Mouse (Mus musculus): Measurements from ENCODE around the gene Oas1a. TPM values are rescaled to one million over a fixed set of nuclear protein-coding genes. Genes with fewer than 3 reads are reported as not detected.
"Not testable (repeated sequence)": the region's sequence is repeated elsewhere in the genome, so short reads cannot be mapped to it uniquely, and the experiment has no call there.

Oas1a gene
- polyA plus RNA-seq (2015; fragmentation: Nextera tagmentation; extraction: Ambion mirVana): 2.2 and 2.7 TPM in 2 replicates

DNA sequence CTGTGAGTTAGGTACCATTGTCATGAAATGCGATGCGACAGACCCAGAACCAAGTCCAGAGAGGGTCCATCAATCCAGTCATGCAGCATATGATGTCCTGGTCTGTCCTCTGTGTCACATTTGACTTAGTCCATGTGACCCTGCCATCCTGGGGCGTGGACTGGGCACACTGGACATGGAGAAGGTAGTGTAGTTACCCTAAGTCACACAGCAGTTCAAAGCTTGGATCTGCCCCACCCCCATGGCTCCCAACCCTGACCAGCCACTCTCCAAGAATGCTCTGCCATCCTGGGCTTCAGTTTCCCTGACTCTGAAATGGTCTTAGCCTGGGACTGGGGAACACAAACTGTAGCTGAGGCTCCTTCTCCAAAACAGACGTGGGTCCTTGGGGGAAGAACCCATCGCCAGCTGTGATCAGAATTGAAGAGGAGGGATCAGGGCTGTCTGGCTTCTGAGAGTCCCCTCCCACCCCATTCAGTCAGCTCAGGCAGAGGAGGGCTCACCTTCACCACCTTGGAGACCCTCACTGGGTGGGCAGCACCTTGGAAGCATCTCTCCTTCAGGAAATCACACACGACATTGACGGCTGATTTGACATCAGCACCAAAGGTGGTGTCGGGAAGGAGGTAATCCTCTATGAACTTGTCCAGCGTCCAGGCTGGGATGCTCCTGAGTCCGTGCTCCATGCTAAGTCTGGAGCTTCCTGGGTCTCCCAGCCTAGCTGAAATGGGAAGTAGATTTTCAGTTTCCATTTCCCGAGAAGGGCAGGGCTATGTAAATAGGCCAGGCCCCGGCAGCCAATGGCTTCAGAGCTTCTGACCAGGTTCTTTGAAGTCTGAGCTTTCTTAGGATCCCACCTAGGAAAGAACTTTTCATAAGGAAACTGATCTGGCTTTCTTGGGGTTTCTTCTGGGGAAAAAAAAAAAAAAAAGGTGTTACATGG is at the start of gene Oas1a:
Oas1a (minus strand) TSS at position 731 of the 943 bp plus-strand sequence.
- not testable (repeated sequence) for H3K9me3 ChIP-seq (replicated peaks); H3K4me2 ChIP-seq (replicated peaks); H3K36me3 ChIP-seq; H3K9ac ChIP-seq; H3K27ac ChIP-seq (replicated peaks); ATAC-seq (ENCODE audit: insufficient number of reproducible peaks, low FRiP score, low TSS enrichment, low read depth); H3K4me1 ChIP-seq; H3K4me3 ChIP-seq (replicated peaks); H3K27me3 ChIP-seq
- 30% methylated on average over 9 of the region's 12 CpGs for WGBS

DNA sequence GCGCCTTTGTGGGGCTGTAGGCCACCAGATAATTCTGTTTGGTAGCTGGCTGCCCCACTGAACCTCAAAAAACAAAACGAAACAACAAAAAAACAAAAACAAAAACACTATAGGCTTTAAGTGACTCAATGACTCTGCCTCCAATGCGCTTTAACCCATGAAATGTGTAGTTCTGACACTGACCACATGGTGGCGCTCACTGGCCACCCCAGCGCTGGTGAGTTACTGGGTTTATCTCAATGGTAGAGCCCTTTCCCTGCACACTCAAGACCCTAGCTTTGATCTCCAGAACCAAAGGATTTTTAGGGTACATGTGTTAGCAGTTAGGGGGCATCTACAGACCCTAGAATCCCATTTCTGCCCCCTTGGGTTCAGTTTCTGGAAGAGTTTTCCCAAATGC is 46.7 kb upstream of the Oas1a start:
- 17% methylated on average over 5 of the region's 5 CpGs for WGBS
- no peak for ATAC-seq (ENCODE audit: insufficient number of reproducible peaks, low FRiP score, low TSS enrichment, low read depth)
- H3K9ac ChIP-seq: no peak overlapping the region
- no peak overlapping the region for H3K4me2 ChIP-seq (replicated peaks)
- no peaks in the 10 kb centered on the region for H3K27me3 ChIP-seq
- no peaks in the 10 kb centered on the region for H3K9me3 ChIP-seq (replicated peaks)
- H3K4me1 ChIP-seq: no peaks in the 10 kb centered on the region
- H3K27ac ChIP-seq (replicated peaks): no peak overlapping the region
- H3K4me3 ChIP-seq (replicated peaks): no peak overlapping the region
- H3K36me3 ChIP-seq: no peaks in the 10 kb centered on the region

DNA sequence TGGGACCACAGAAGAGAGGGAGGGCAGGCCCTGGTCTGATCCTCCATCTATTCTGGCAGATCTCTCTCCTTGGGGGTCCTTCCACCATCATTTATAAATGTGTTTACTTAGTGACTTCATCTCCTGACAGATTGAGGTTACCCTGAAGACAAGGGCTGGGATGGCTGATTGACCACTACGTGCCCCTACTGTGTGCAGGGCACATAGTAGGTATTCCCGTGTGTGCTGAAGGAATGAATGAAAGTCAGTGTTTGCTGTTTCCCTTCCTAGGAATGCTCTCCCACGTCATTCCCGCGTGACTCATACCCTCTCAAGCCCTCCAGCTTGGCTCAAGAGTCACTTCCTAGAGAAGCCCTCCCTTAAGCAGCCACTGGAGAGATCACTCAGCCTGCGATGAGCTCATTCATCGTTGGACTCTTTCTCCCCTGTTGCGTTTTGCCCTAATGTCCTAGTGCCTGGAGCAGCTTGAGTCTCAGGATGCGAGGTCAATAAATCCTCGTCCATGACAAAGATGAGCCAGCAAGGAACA is 45.0 kb upstream of the Oas1a start:
- Histone ChIP-seq H3K4me3 (replicated peaks) (no peak overlapping the region), H3K36me3 (no peaks in the 10 kb centered on the region), H3K27me3 (no peaks in the 10 kb centered on the region), H3K9ac (no peak overlapping the region), H3K4me2 (replicated peaks) (no peak overlapping the region), H3K9me3 (replicated peaks) (no peaks in the 10 kb centered on the region), H3K4me1 (no peaks in the 10 kb centered on the region), H3K27ac (replicated peaks) (no peak overlapping the region)
- WGBS: 72% methylated on average over 10 of the region's 10 CpGs
- no peak for ATAC-seq (ENCODE audit: insufficient number of reproducible peaks, low FRiP score, low TSS enrichment, low read depth)

DNA sequence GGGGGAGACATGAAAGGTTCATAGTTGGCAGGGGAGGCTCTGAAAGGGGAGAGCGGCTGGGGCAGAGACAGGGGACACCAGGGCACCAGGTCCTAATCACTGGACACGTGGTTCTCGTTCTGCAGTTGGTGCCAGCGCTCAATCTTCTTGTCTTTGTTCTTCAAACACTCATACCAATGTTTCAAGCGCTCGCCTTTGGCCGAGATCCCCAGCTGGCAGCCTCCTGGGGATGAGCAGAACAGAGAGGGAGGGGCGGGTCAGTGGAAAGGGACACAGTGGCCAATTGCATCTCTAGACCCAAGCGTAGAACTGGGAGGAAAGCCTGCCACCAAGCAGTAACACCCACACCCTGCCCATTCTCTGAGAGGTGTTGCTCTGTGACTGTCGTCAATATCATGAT is 34.8 kb upstream of the Oas1a start:
- H3K4me3 ChIP-seq (replicated peaks): no peak overlapping the region
- no peaks in the 10 kb centered on the region for H3K27me3 ChIP-seq
- no peaks in the 10 kb centered on the region for H3K36me3 ChIP-seq
- H3K9me3 ChIP-seq (replicated peaks): 0 out of 2 replicates have a peak, but pooled peaks cover 2% of the 10 kb centered on the region
- ATAC-seq (ENCODE audit: insufficient number of reproducible peaks, low FRiP score, low TSS enrichment, low read depth): no peak
- 58% methylated on average over 10 of the region's 10 CpGs for WGBS
- H3K27ac ChIP-seq (replicated peaks): no peak overlapping the region
- H3K9ac ChIP-seq: no peak overlapping the region
- H3K4me2 ChIP-seq (replicated peaks): no peak overlapping the region
- H3K4me1 ChIP-seq: no peaks in the 10 kb centered on the region

DNA sequence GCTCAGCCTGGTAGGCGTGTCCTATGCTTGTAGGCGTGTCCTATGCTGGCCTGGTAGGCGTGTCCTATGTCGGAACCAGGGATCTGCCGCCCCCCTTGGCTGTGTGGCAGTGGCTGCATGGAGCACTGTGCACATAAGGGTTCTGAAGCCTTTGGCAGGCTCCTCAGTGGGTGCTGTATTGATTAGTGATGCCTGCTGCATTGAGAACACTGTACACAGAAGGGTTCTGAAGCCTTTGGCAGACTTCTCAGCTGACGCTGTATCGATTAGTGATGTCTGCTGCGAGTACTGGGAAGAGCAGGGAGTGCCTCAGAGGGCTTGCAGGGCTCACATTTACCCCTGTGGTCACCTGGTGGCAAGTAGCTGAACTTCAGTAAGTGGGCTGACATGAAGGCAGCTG is 31.3 kb upstream of the Oas1a start:
- no peak overlapping the region for H3K27ac ChIP-seq (replicated peaks)
- H3K4me1 ChIP-seq: no peaks in the 10 kb centered on the region
- H3K9ac ChIP-seq: no peak overlapping the region
- no peaks in the 10 kb centered on the region for H3K27me3 ChIP-seq
- WGBS: 52% methylated on average over 8 of the region's 8 CpGs
- H3K4me2 ChIP-seq (replicated peaks): no peak overlapping the region
- no peaks in the 10 kb centered on the region for H3K36me3 ChIP-seq
- H3K9me3 ChIP-seq (replicated peaks): 0 out of 2 replicates have a peak, but pooled peaks cover 2% of the 10 kb centered on the region
- ATAC-seq (ENCODE audit: insufficient number of reproducible peaks, low FRiP score, low TSS enrichment, low read depth): no peak
- H3K4me3 ChIP-seq (replicated peaks): no peak overlapping the region

DNA sequence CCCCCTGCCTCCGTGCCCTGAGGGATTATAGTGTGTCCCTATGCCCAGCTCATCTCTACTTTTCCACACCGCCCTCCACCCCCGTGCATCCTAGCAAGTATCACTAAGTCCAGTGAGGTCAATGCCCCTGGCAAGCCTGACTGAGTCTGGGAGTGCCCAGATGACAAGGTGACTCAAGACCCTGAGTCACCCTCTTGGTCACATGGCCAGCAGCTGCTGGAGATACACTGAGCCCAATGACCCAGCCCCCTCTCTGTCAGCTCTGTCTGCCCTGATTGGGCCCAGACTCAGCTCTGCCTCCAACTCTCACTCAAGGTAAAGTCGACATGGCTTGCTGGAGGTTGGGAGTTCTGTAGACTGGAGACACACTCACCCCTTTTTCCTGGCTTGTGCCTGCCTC is 30.5 kb upstream of the Oas1a start:
- Histone ChIP-seq H3K4me3 (replicated peaks) (no peak overlapping the region), H3K9me3 (replicated peaks) (0 out of 2 replicates have a peak, but pooled peaks cover 2% of the 10 kb centered on the region), H3K27ac (replicated peaks) (no peak overlapping the region), H3K4me2 (replicated peaks) (no peak overlapping the region), H3K9ac (no peak overlapping the region), H3K36me3 (no peaks in the 10 kb centered on the region), H3K4me1 (no peaks in the 10 kb centered on the region), H3K27me3 (no peaks in the 10 kb centered on the region)
- WGBS: 70% methylated on average over 4 of the region's 4 CpGs
- ATAC-seq (ENCODE audit: insufficient number of reproducible peaks, low FRiP score, low TSS enrichment, low read depth): no peak

DNA sequence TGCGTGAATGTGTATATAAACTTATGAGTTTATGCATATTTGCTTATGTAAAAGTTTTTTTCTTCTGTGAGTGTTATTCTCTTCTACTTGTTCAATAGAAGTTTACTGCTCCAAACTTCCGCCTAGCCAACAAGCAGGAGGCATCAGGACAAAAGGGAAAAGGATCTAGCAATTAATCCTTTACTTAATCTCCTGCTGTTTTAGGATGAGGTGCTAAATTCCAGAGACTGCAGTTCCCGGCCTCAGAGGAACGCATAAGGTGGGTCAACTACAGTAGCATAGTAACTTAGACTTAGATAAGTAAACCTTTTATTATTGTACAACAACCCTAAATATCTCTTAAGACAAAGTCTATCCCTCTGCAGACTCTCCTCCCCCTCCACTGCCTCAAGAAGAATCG is 26.6 kb upstream of the Oas1a start:
- no peak overlapping the region for H3K4me2 ChIP-seq (replicated peaks)
- H3K9ac ChIP-seq: no peak overlapping the region
- 28% methylated on average over 5 of the region's 5 CpGs for WGBS
- no peak overlapping the region for H3K4me3 ChIP-seq (replicated peaks)
- H3K4me1 ChIP-seq: no peaks in the 10 kb centered on the region
- H3K9me3 ChIP-seq (replicated peaks): 0 out of 2 replicates have a peak, but pooled peaks cover 2% of the 10 kb centered on the region
- H3K27ac ChIP-seq (replicated peaks): no peak overlapping the region
- H3K36me3 ChIP-seq: no peaks in the 10 kb centered on the region
- ATAC-seq (ENCODE audit: insufficient number of reproducible peaks, low FRiP score, low TSS enrichment, low read depth): no peak
- H3K27me3 ChIP-seq: no peaks in the 10 kb centered on the region

DNA sequence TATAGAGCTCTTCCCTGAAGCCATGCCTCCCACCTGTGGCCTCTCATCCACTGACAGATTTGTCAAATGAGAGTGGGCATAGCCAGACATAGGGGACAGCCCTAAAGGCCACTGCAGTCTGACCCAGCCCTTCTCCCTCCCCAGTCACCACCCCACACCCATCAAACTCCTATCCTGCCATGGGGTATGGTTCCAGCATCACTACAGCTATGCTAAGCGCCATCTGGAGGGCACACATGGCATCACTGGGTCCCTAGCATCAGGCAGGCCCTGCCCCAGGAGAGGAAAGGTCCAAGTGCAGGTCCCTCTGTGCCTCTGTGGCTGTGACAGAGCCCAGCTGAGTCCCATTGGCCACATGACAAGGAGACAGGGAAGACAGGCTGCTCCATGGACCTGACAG is 19.7 kb upstream of the Oas1a start:
- Histone ChIP-seq H3K4me1 (no peaks in the 10 kb centered on the region), H3K4me3 (replicated peaks) (no peak overlapping the region), H3K9ac (no peak overlapping the region), H3K4me2 (replicated peaks) (no peak overlapping the region), H3K9me3 (replicated peaks) (no peaks in the 10 kb centered on the region), H3K27me3 (no peaks in the 10 kb centered on the region), H3K27ac (replicated peaks) (no peak overlapping the region), H3K36me3 (no peaks in the 10 kb centered on the region)
- ATAC-seq (ENCODE audit: insufficient number of reproducible peaks, low FRiP score, low TSS enrichment, low read depth): no peak
- 17% methylated on average over 1 of the region's 1 CpGs for WGBS

DNA sequence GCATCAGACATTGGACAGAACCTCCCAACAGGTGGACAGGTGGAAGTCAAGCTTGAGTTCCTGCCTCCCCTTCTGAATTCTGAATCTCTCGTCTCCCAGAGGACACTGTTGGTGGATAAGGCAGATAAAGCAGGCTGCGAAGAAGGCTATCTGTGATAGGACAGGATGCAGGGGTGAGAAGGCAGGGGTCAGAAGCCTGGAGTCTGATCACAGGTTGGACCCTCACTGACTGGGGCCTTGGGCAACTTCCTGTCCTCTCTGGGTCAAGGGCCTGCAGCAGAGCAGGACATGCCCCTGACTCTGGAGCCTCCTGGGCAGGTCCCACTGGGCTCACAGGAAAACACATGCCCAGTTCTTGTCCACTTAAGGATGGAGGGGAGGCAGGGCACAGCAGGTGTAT is 19.0 kb upstream of the Oas1a start:
- not testable (repeated sequence) for H3K4me1 ChIP-seq; H3K36me3 ChIP-seq; H3K4me2 ChIP-seq (replicated peaks); H3K9ac ChIP-seq; H3K9me3 ChIP-seq (replicated peaks); H3K27me3 ChIP-seq; H3K27ac ChIP-seq (replicated peaks); ATAC-seq (ENCODE audit: insufficient number of reproducible peaks, low FRiP score, low TSS enrichment, low read depth); H3K4me3 ChIP-seq (replicated peaks)
- WGBS: 72% methylated on average over 2 of the region's 2 CpGs

DNA sequence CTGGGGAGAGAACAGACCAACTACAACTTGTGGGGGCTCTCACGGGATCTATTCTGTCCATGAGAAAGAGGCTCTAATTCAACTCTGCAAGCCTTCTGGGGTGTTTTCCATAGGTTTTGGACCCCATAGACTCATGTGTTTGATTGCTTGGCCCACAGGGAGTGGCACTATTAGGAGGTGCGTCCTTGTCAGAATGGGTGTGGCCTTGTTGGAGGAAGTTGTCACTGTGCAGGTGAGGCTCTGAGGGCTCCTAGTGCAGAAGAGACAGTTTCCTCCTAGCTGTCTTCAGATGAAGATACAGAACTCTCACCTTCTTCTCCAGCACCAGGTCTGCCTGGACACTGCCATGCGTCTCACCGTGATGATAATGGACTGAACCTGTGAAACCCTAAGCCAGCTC is 17.2 kb upstream of the Oas1a start:
- H3K27ac ChIP-seq (replicated peaks); H3K4me1 ChIP-seq; ATAC-seq (ENCODE audit: insufficient number of reproducible peaks, low FRiP score, low TSS enrichment, low read depth); H3K27me3 ChIP-seq; H3K36me3 ChIP-seq; H3K9ac ChIP-seq; H3K4me3 ChIP-seq (replicated peaks); H3K4me2 ChIP-seq (replicated peaks); H3K9me3 ChIP-seq (replicated peaks): not testable (repeated sequence)
- WGBS: 79% methylated on average over 4 of the region's 4 CpGs

DNA sequence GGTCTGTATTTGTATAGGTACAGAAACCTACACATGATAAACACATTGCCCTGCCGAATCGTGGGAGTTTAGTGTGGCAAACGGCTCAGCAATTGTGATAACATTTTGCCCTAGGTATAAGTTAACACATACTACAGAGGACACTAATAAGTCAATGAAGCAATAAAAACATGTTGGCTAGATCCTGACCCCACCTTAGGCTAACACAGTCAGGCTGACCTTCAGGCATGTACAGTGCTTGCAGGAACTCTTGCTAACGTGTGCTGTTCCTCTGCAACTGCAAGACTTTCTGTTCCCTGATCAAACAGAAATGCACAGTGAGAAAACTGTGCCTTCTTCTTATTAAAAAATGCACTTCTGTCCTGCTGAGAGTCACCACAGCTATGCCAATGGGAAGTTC is 16.6 kb upstream of the Oas1a start:
- H3K4me3 ChIP-seq (replicated peaks): no peak overlapping the region
- H3K9me3 ChIP-seq (replicated peaks): no peaks in the 10 kb centered on the region
- H3K4me2 ChIP-seq (replicated peaks): no peak overlapping the region
- no peak overlapping the region for H3K9ac ChIP-seq
- H3K36me3 ChIP-seq: no peaks in the 10 kb centered on the region
- no peaks in the 10 kb centered on the region for H3K4me1 ChIP-seq
- 71% methylated on average over 4 of the region's 4 CpGs for WGBS
- H3K27ac ChIP-seq (replicated peaks): no peak overlapping the region
- no peak for ATAC-seq (ENCODE audit: insufficient number of reproducible peaks, low FRiP score, low TSS enrichment, low read depth)
- no peaks in the 10 kb centered on the region for H3K27me3 ChIP-seq

DNA sequence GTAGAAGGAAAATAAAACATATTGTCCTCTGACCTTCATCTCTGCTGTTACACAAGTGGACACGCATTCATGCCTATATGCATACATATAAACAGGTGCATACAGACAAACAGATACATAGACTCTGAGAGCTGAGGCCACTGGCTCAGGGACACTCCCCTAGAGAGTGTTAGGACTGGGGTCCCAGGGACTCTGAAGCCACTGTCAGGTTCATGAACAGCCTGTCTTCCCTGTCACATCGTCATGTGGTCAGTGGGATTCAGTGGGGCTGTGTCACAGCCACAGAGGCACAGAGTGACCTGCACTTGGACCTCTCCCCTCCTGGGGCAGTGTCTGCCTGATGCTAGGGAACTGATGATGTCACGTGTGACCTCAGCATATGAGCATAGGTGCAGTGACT is 13.0 kb upstream of the Oas1a start:
- Histone ChIP-seq H3K36me3 (no peaks in the 10 kb centered on the region), H3K27ac (replicated peaks) (no peak overlapping the region), H3K27me3 (no peaks in the 10 kb centered on the region), H3K9ac (no peak overlapping the region), H3K4me1 (no peaks in the 10 kb centered on the region), H3K4me3 (replicated peaks) (no peak overlapping the region), H3K9me3 (replicated peaks) (no peaks in the 10 kb centered on the region), H3K4me2 (replicated peaks) (no peak overlapping the region)
- 68% methylated on average over 3 of the region's 3 CpGs for WGBS
- no peak for ATAC-seq (ENCODE audit: insufficient number of reproducible peaks, low FRiP score, low TSS enrichment, low read depth)

Measured in embryonic facial prominence, embryonic 15.5 days (tissue).